Mouse (Mus musculus) effector memory CD4-positive, alpha-beta T cell, adult 5 months (primary cell): ENCODE results near the gene Olfr711. TPM values are rescaled to one million over a fixed set of nuclear protein-coding genes. Genes with fewer than 3 reads are reported as not detected.

Source experiments
- polyA plus RNA-seq: library from polyadenylated mRNA; unstranded; fragments of 100-300 nt; shearing (Covaris generic); gene quantifications from one replicate; pipeline ENCODE4 v1.2.1, GENCODE M21; 2017

Gene Olfr711
- polyA plus RNA-seq = not detected

DNA sequence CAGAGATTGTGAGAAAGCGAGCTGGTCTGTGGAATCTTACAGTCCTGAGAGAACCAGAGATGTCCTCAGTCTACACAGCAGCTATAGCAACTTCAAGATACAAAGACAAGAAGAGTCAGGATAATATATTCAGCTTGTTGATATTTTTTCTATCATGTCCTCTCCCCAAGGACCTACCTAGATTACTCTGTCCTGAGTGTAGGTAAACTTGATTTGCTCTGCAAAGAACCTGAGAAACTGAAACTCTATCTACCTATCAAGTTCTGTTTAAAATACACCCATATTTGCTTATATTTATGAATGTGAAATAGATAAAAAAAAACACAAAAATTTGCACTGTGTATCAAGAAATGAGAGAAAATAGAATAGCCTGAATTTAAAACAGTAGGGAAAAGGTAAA is at the start of gene Olfr711:
Olfr711 (minus strand) TSS at position 101 of the 400 bp plus-strand sequence.

DNA sequence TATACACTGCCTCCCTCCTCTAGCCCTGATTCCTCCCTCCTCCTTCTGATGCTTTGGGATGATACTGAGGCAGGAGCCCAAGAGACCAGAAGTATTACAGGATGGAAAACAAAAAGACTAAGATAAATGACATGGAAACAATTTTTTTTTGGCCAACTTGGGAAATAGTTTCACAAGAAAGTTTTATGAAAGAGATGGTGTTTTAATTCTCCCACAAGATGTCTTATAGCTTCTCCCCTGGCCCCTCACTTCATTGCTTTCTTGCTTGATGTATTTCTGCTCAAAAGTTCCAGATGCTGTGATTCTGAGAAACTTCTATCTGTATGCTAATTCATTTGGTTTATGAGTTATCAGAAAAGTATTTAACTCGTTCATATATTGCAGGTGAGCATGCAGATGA is 30.7 kb upstream of the Olfr711 start, which contains the start of gene Olfr2:
Olfr2 (minus strand) TSS at position 101 of the 400 bp plus-strand sequence.

GRCm38 (mm10) chr7:106963837-106964236 is 11.4 kb downstream of the Olfr711 start, which contains the start of gene Olfr6:
Olfr6 (minus strand) TSS chr7:106963937.

DNA sequence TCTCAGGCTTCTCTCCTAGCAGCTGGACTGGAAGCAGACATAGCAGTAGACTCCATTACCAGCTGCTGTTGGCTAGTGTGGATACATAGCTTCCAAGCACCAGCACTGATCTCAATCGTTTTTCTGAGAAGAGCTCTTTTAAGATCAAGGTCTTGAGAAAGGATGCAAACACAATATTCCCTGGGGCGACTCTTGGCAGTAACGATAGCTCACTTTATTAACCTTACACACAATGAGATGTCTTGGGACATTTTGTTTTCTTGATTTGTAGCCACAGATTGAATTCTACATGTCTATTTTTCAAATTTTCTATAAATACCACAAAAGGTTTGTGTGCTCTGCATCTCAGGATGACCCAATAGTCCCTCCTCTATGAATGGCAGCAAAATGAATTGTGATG is 27.0 kb downstream of the Olfr711 start, which contains the start of gene Olfr710:
Olfr710 (minus strand) TSS at position 101 of the 400 bp plus-strand sequence.

GRCm38 (mm10) chr7:106932119-106932518 is 43.1 kb downstream of the Olfr711 start, which contains the start of gene Olfr709-ps1:
Olfr709-ps1 (minus strand) TSS chr7:106932219.

Other genes starting within 250 kb of the Olfr711 start
- not detected for gene Olfr697, start 233.0 kb downstream of the Olfr711 start, polyA plus RNA-seq
- 0.10 TPM for gene Olfr698, start 220.1 kb downstream of the Olfr711 start, polyA plus RNA-seq
- gene Olfr699, start 182.3 kb downstream of the Olfr711 start, polyA plus RNA-seq = not detected
- gene Olfr700, start 166.6 kb downstream of the Olfr711 start, polyA plus RNA-seq = not detected
- not detected for gene Olfr701, start 161.3 kb downstream of the Olfr711 start, polyA plus RNA-seq
- not detected for gene Olfr702, start 141.6 kb downstream of the Olfr711 start, polyA plus RNA-seq
- gene Olfr703, start 132.1 kb downstream of the Olfr711 start, polyA plus RNA-seq = not detected
- not detected for gene Olfr704, start 112.3 kb downstream of the Olfr711 start, polyA plus RNA-seq
- 0.52 TPM for gene Olfr705, start 98.6 kb downstream of the Olfr711 start, polyA plus RNA-seq
- not detected for gene Olfr706, start 87.3 kb downstream of the Olfr711 start, polyA plus RNA-seq
- gene Olfr707, start 74.2 kb downstream of the Olfr711 start, polyA plus RNA-seq = not detected
- gene Olfr1532-ps1, start 67.5 kb downstream of the Olfr711 start, polyA plus RNA-seq = not detected
- gene Olfr709-ps1, start 43.2 kb downstream of the Olfr711 start, polyA plus RNA-seq = not detected
- not detected for gene Olfr710, start 27.1 kb downstream of the Olfr711 start, polyA plus RNA-seq
- gene Olfr6, start 11.5 kb downstream of the Olfr711 start, polyA plus RNA-seq = not detected
- not detected for gene Olfr2, start 30.6 kb upstream of the Olfr711 start, polyA plus RNA-seq
- not detected for gene Olfr713, start 55.7 kb upstream of the Olfr711 start, polyA plus RNA-seq
- gene Olfr714, start 95.5 kb upstream of the Olfr711 start, polyA plus RNA-seq = not detected
- gene Olfr17, start 117.8 kb upstream of the Olfr711 start, polyA plus RNA-seq = not detected
- 0.12 TPM for gene Olfr715b, start 134.9 kb upstream of the Olfr711 start, polyA plus RNA-seq
- 0.07 TPM for gene Olfr715, start 155.6 kb upstream of the Olfr711 start, polyA plus RNA-seq
- not detected for gene Olfr716, start 162.9 kb upstream of the Olfr711 start, polyA plus RNA-seq
- gene Nlrp14, start 191.5 kb upstream of the Olfr711 start, polyA plus RNA-seq = not detected
- gene Rbmxl2, start 234.0 kb upstream of the Olfr711 start, polyA plus RNA-seq = not detected